Mouse (Mus musculus) kidney, adult 11 months (tissue): ENCODE results near the gene Ugt1a6b.
"Not testable (repeated sequence)": the region's sequence is repeated elsewhere in the genome, so short reads cannot be mapped to it uniquely, and the experiment has no call there.

Source experiments
- DNase-seq: peaks from one replicate; pipeline ENCODE4 v3.0.0; 2022

Gene Ugt1a6b

DNA sequence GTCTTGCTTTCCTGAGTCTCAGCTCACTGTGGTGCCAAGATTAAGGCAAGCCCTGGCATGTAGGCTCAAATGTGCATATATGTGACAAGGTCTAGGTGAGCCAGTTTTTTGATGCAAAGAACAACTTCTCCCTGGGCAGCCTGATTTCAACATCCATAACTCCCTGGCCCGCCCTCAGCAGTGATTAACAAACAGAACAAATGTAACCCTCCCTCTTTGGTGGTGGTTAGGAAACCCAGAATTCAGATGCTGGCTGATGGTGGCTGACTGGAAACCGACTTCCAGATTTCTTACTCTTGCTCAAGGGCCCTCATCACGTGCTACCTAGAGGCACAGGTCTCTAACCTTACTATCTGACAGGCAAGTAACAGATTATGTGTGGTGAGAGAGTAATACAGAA, at the start of gene Ugt1a6b:
Ugt1a6b (plus strand) TSS at position 234 of the 400 bp plus-strand sequence.
- DNase-seq: not testable (repeated sequence)

DNA sequence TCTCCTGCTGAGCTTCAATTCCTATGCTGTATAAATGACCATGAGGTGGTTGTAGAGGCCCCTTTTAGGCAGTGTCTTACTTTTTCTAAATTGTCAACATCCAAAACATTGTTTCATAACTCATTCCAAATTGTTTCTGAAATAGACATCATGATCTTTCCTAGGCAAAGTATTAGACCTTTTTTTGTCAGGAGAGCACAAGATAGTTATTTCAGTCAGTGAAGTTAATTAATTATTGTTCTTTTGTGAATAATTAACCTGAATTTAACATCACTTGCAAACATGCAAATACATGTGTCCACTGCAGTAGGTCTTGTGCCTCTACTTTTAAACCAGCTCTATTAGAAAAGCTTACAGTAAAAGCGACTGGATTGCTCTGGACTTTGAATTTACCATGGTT, 48.0 kb upstream of the Ugt1a6b start, which contains the start of gene Ugt1a10:
Ugt1a10 (plus strand) TSS at position 301 of the 400 bp plus-strand sequence.
- no peak for DNase-seq

DNA sequence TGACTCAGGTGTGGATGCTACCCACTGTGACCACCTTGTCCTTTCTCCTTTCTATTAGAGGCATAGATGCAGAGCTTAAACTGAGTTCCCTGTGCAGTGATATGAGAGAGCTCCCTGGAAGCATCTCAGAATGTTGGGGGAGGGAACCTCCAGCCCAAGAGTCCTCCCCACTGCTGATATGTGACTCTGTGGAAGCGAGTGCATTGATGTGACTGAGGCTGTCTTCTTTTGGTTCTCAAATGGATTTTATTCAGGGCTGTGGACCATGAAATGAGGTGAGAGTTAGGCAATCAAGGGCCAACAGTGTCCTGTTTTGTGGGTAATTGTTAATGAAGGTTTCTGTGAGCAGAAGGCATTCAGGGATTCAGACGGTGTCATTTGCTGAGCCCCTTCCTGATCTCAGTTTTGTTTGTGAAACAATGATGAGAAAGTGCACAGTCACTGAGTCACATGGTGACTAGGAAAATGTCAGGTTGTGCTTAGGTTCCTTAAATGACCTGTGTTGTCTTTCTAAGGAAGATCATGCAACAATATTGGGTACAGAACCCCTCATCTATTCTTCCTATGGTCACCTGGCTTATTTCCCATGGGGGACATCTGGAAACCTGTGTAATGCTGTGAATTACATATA, 36.5 kb upstream of the Ugt1a6b start:
- not testable (repeated sequence) for DNase-seq

GRCm38 (mm10) chr1:88070495-88070894, 32.6 kb upstream of the Ugt1a6b start, which contains the start of gene Ugt1a9:
Ugt1a9 (plus strand) TSS chr1:88070800.
- no peak for DNase-seq

DNA sequence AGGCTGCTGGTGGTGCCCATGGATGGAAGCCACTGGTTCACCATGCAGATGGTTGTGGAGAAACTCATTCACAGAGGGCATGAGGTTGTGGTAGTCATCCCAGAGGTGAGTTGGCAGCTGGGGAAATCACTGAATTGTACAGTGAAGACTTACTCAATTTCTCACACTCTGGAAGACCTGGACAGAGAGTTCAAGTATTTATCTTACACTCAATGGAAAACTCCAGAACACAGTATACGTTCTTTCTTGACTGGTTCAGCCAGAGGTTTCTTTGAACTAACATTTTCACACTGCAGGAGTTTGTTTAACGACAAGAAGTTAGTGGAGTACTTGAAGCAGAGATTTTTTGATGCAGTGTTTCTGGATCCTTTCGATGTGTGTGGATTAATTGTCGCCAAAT, 32.1 kb upstream of the Ugt1a6b start:
- no peak for DNase-seq

DNA sequence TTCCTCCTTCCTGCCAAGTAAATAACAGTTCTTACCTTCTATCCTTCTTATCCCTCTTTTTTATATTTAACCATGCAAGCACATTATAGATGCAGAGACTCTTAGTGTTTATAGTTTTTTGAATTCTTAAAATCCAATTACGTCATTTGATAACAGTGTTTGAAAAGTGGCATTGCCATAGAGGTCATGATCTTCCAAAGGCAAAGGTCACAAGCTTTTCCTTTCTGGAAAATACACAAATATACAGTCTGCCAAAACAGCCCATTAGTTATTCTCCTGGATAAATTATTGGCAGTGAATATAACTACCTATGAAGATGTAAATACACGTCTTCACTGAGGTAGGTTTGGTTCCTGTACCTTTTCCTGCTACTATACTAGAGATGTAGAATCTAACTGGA, 28.6 kb upstream of the Ugt1a6b start:
- no peak for DNase-seq

DNA sequence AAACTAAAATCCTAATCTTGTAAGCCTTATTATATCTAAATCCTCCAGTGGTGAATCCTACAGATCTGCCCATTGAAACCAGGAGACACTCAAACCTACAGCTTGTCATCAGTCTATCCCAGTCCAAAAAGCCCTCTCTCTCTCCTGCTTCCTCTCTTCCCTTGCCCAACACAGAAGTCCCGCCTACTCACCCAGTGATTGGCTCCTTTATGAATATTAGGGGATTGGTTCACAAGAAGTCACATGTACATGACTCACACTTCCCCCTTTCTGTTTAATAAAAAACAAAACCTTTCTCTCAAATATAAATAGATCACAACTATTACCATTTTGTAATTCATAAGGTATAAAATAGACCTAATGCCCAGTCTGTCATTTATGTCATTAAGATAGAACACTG, 25.9 kb upstream of the Ugt1a6b start:
- DNase-seq: no peak

DNA sequence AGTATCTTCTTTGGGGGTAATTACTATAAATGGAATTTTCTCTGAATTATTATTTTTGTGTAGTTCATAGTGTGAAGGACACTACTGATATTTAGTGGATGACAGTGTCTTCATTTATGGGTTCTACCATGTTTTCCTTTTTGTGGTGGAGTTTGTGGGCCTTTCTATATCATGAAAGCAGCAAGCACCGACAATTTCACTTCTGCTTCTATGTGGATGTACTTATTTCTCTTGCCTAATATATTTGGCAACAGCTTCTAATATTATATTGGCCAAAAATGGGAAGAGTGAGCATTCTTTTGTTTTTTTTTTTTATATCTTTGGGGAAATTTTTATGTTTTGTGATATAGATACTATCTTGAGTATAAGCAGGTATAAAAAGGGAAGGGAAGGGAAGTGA, 21.4 kb upstream of the Ugt1a6b start:
- no peak for DNase-seq

DNA sequence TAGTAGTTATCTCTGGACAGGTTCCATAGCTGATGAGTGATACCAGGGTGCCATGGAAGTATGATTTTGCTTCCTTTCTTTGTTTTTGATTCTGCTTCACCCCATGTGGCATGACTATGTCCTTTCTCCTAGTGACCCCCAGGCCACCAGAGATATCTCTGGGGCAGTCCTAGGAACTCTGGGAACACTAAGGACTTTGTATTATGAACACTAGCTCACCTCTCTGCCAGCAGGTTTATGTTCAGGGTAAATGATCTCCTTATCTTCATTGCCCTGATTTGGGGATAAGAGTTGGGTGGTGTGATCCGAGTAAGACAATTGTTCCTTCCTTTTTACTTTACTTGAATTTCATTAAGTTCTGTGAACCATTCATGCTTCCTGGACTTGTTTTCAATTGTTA, 16.9 kb upstream of the Ugt1a6b start:
- DNase-seq: no peak

- no peak for DNase-seq
Measured at GRCm38 (mm10) chr1:88087513-88087912, 15.5 kb upstream of the Ugt1a6b start, which contains the start of gene Ugt1a8. Ugt1a8 (plus strand) TSS chr1:88087813.

GRCm38 (mm10) chr1:88092341-88092740, 10.7 kb upstream of the Ugt1a6b start:
- DNase-seq: no peak

DNA sequence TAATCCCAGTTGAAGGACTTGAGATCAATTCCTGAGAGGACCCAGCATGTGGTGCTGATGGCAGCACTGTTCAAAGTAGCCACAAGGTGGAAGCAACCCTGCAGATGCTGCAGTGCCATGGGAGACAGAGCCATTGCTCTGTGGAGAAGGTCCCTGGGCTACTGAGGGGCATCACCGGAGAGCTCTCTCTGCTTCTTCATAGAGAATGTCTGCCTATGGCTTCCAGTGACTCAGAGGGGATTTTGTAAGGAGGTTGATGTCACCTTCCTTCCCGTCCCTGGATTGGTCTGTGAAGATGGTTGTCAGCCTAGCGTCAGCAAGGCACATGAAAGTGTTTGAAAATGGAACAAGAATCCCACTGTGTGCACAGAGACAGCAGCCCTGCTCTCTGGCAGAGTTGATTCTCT, 8.8 kb upstream of the Ugt1a6b start:
- DNase-seq: peak; percentile 30

DNA sequence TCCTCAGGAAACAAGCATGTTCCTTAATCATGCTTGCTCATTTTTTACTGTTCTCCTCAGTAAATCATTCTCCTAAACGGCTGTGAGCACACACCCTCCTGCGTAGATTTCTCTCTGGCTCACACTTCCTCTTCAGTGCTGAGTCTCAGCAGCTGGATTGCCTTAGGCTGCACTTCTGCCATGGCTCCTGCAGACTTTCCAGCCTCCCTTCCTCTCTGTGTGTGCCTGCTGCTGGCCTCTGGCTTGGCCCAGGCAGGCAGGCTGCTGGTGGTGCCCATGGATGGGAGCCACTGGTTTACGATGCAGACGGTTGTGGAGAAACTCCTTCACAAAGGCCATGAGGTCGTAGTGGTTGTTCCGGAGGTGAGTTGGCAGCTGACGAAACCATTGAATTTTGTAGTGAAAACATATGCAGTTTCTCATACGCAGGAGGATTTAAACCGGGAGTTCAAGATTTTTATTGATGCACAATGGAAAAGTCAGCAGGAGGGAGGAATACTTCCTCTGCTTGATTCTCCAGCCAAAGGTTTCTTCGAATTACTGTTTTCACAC, 8.0 kb upstream of the Ugt1a6b start, which contains the start of gene Ugt1a7c:
Ugt1a7c (plus strand) TSS at position 122 of the 552 bp plus-strand sequence.
- peak; percentile 21 for DNase-seq

DNA sequence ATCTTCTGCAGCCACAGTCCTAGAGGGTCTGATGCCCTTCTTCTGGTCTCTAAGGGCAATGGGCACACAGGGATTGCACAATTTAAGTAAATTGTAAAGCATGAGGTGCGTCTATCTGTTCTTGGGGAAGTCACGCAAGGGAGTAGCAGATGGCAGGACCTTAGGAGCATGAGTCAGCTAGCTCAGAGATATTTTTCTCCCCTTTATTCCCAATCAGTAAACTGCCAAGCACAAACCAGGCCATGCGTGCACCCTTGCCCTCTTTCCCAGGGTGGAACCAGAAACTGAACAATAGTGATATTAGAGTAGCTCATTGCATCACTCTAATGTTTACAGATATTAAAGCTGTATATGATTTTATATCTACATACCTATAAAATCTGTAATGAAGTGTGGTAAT, 4.5 kb upstream of the Ugt1a6b start:
- DNase-seq: not testable (repeated sequence)

DNA sequence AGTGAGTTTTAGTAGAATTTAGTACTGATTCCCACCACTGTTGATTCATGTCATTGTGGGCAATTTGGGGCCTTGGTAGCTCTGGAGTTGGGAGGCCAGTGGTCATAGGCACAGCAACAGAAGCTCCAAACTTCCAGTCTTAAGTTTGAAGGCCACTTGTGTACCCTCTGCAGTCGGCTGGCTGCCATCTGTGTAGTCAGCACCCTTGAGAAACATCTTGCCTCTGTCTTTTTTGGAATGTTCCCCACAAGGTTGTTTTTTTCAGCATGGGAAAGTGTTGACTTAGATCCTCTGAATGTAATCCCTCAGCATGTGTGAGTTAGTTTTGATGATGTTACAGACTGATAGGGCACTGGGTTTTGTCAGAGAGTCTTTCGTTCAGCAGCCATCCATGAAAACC, 3.4 kb upstream of the Ugt1a6b start:
- DNase-seq: not testable (repeated sequence)

- not testable (repeated sequence) for DNase-seq
Measured at GRCm38 (mm10) chr1:88103697-88104468, 831 bp downstream of the Ugt1a6b start.

DNA sequence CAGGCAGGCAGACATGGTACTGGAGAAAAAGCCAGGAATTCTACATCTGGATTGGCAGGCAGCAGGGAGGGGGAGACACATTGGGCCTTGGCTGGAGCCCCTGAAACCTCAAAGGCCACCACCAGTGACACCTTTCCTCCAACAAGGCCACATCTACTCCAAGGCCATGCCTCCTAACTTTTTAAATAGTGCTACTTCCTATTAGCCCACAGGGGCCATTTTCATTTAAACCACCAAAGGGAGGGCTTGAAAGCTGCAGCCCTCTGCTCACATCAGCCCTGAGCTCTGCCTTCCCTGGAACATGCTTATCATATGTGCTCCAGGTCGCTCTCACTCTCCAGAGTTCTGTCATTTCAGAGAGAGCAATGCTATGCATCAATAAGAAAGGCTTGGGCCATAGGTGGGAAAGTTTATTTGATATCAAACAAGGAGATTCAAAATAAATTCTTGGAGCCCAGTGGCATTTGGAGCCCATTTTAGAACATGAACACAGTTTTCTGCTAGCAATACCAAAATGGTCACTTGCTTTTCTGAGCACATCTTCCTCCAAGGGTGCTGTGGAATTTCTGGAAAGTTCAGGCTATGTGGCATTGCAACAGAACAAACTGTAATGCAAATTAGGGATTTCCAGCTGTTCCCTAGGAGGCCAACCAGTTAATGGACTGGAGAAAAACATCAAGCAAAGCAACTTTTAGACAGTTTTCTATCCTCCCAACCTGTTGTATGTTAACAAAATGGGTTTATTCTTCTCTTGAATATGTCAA, 1.8 kb downstream of the Ugt1a6b start:
- DNase-seq: no peak

DNA sequence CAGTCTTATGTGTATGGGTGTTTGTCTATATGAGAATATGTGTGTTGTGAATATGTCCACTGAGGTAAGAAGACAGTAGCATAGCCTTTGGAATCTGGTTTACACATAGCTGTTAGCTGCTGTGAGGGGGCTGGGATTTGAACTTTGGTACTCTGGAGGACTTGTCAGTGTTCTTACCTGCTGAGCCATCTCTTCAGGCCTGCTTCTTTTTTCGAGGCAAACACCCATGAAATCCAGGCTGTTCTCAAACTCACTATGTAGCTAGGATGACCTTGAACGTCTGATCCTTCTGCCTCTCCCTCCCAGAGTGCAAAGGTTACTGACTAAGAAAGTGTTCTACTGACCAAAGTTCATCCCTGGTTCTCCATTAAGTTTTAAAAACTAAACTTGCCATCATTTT, 2.6 kb downstream of the Ugt1a6b start:
- peak; percentile 59 for DNase-seq

GRCm38 (mm10) chr1:88109027-88109557, 6.0 kb downstream of the Ugt1a6b start:
- DNase-seq: not testable (repeated sequence)

GRCm38 (mm10) chr1:88109604-88110003, 6.6 kb downstream of the Ugt1a6b start:
- DNase-seq: not testable (repeated sequence)

DNA sequence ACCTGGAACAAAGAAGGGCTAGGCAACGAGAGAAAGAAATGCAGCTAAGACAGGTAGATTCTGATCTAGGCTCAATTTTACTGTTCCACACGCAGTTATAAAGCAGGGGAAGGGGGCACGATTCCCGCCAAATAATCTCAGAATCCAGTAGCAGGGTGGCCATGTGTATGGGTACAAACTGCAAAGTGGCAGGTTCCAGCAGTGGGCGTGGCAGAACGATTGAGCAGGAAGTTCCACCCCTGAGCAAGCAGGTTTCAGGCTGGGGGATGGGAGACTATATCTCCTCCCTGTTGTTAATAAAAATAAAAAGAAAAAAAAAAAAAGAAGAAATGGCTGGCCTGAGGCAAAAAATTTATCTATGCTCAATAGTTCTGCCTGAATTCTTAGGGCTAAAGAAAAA, 9.7 kb downstream of the Ugt1a6b start:
- DNase-seq: not testable (repeated sequence)

DNA sequence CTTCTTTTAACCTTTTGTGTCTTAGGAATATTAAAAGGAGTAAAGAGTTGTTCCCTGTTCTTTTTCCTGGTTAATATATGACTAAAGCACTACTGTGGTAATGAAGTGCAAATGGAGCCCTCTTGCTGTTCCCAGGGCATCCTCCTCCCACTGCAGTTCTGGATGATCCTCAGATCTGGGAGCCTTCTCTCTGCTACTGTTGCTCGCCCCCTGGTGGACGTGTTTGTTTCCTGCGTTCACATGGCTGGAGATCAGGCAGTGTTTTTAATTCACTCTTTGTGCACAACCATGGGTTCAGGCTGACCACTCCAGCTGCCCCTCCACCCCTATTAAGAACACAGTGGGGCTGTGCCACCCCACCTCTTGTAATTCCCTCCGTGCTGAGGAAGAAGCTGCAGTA, 17.5 kb downstream of the Ugt1a6b start:
- not testable (repeated sequence) for DNase-seq

DNA sequence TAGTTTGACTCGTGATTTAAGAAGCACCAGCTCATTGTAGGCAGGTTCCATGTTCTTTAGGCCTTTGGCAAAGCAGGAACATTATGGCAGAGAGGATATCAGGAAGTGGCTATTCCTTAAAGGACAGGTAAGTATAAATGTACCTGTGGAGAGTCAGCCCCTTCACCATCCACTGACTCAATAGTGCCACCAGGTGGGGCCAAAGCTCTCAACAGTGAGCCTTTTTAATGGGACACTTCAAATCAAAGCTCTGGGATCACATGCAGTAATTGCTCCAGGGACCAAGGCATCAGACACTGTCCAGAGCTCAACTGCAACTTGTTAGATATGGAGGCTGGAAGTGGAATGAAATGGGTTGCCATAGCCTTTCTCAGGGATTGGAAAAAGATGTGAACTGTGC, 18.5 kb downstream of the Ugt1a6b start:
- DNase-seq: peak; percentile 54
